Mouse (Mus musculus) hindbrain, postnatal 0 days (tissue): Measurements from ENCODE around the gene Pspn. TPM values are rescaled to one million over a fixed set of nuclear protein-coding genes. Genes with fewer than 3 reads are reported as not detected.

Experiments used
- ATAC-seq: fragments of 200-750 bp; cut with Nextera tagmentation; 2 replicates; pipeline ENCODE4 v1.8.0; 2017; ENCODE audit warnings: mild to moderate bottlenecking, moderate TSS enrichment, moderate library complexity
- DNase-seq: peaks from one replicate; pipeline ENCODE4 v3.0.0-alpha.2; 2015; ENCODE audit warnings: low spot score
- H3K27ac ChIP-seq: fragments of 300-500 bp; sonication (generic); 2 replicates; pipeline ENCODE4 v1.5.1; 2014; ENCODE audit warnings: mild to moderate bottlenecking
- H3K27me3 ChIP-seq: fragments of 300-500 bp; sonication (generic); 2 replicates; pipeline ENCODE4 v1.6.1; 2014; ENCODE audit warnings: low read length, mixed read lengths; ENCODE audit not compliant: insufficient read depth
- H3K36me3 ChIP-seq: fragments of 300-500 bp; sonication (generic); 2 replicates; pipeline ENCODE4 v1.6.1; 2014; ENCODE audit warnings: low read length, mixed read lengths; ENCODE audit not compliant: insufficient read depth
- H3K4me1 ChIP-seq: fragments of 300-500 bp; sonication (generic); 2 replicates; pipeline ENCODE4 v1.6.1; 2014; ENCODE audit warnings: antibody characterized with exemption, low read length, mixed read lengths; ENCODE audit not compliant: insufficient read depth
- H3K4me2 ChIP-seq: fragments of 300-500 bp; sonication (generic); 2 replicates; pipeline ENCODE4 v1.6.1; 2014; ENCODE audit warnings: low read depth, mild to moderate bottlenecking, low read length, moderate library complexity, mixed read lengths
- H3K4me3 ChIP-seq: fragments of 300-500 bp; sonication (generic); 2 replicates; pipeline ENCODE4 v1.5.1; 2014; ENCODE audit warnings: low read length
- H3K9ac ChIP-seq: fragments of 300-500 bp; sonication (generic); replicated peaks from 2 replicates; pipeline ENCODE4 v1.6.1; 2014; ENCODE audit warnings: mild to moderate bottlenecking, low read length, moderate library complexity, mixed read lengths
- H3K9me3 ChIP-seq: fragments of 300-500 bp; sonication (generic); 2 replicates; pipeline ENCODE4 v1.6.1; 2016; ENCODE audit warnings: low read length, mixed read lengths
- CTCF ChIP-seq: IDR thresholded peaks from 2 replicates; pipeline ENCODE4 v1.5.1; 2016; ENCODE audit warnings: antibody characterized with exemption, control low read depth, low read depth
- WGBS: fragments of 180-500 bp; shearing (Covaris S2); extraction: QIAGEN DNeasy Blood & Tissue Kit; methylation state at CpG from one replicate; pipeline ENCODE4 v1.1.7; 2014; 5-methylcytosine and 5-hydroxymethylcytosine counted together
- polyA plus RNA-seq: library from polyadenylated mRNA; unstranded; fragments of >200 nt; fragmentation: Nextera tagmentation; extraction: Ambion mirVana; gene quantifications from 2 replicates; pipeline ENCODE4 v1.2.1, GENCODE M21; 2015
- total RNA-seq: library from RNA; depleted of rRNA; stranded (reverse); fragments of >200 nt; gene quantifications from 2 replicates; pipeline ENCODE4 v1.2.3, GENCODE M21; 2014; rRNA removed

The Pspn gene
- total RNA-seq (not detected in 2 replicates), polyA plus RNA-seq (not detected in 2 replicates)

- ATAC-seq (no peak), DNase-seq (no peak)
- Histone ChIP-seq H3K4me2 (no peak within 1 kb of the TSS), H3K9ac (no peak within 1 kb of the TSS), H3K27me3 (no peaks in the 10 kb centered on the region), H3K4me3 (no peak within 1 kb of the TSS), H3K36me3 (peaks cover 48% of the 10 kb centered on the region; the same call in 1 of the 2 replicates), H3K27ac (no peak within 1 kb of the TSS), H3K9me3 (no peaks in the 10 kb centered on the region), H3K4me1 (0 out of 2 replicates have a peak, but pooled peaks cover 3% of the 10 kb centered on the region)
- no peak for TF ChIP-seq CTCF
- 87% methylated on average over 9 of the region's 9 CpGs for WGBS
Measured at GRCm38 (mm10) chr17:56999968-57000609, at the start of gene Pspn. Gene Pspn, minus strand, starts transcription at chr17:57000018.

GRCm38 (mm10) chr17:57048816-57049215, 49.0 kb upstream of the Pspn start:
- DNase-seq = no peak
- no peak overlapping the region for H3K4me2 ChIP-seq
- H3K27ac ChIP-seq = no peak overlapping the region
- TF ChIP-seq CTCF = no peak
- ATAC-seq = no peak
- H3K27me3 ChIP-seq = no peaks in the 10 kb centered on the region
- H3K4me3 ChIP-seq = no peak overlapping the region
- H3K9ac ChIP-seq = no peak overlapping the region
- 93% methylated on average over 3 of the region's 3 CpGs for WGBS
- H3K4me1 ChIP-seq = no peaks in the 10 kb centered on the region
- peaks cover 36% of the 10 kb centered on the region for H3K36me3 ChIP-seq
- no peaks in the 10 kb centered on the region for H3K9me3 ChIP-seq

- no peak overlapping the region for H3K4me2 ChIP-seq
- H3K27me3 ChIP-seq = no peaks in the 10 kb centered on the region
- no peaks in the 10 kb centered on the region for H3K9me3 ChIP-seq
- no peak overlapping the region for H3K4me3 ChIP-seq
- TF ChIP-seq CTCF = no peak
- 50% methylated on average over 5 of the region's 5 CpGs for WGBS
- no peaks in the 10 kb centered on the region for H3K4me1 ChIP-seq
- H3K27ac ChIP-seq = no peak overlapping the region
- H3K9ac ChIP-seq = no peak overlapping the region
- ATAC-seq = peak; percentile 17; the same call in 1 of the 2 replicates
- no peak for DNase-seq
- peaks cover 23% of the 10 kb centered on the region for H3K36me3 ChIP-seq
Measured at GRCm38 (mm10) chr17:57047406-57047805, 47.6 kb upstream of the Pspn start.

- TF ChIP-seq CTCF = no peak
- ATAC-seq (no peak), DNase-seq (no peak)
- Histone ChIP-seq H3K4me1 (no peaks in the 10 kb centered on the region), H3K4me2 (no peak within 1 kb of the TSS), H3K9ac (no peak within 1 kb of the TSS), H3K4me3 (no peak within 1 kb of the TSS), H3K36me3 (peaks cover 9% of the 10 kb centered on the region; the same call in 1 of the 2 replicates), H3K9me3 (no peaks in the 10 kb centered on the region), H3K27me3 (0 out of 2 replicates have a peak, but pooled peaks cover 4% of the 10 kb centered on the region), H3K27ac (no peak within 1 kb of the TSS)
- WGBS = 73% methylated on average over 8 of the region's 8 CpGs
Measured at GRCm38 (mm10) chr17:57041554-57041953, 41.7 kb upstream of the Pspn start, which contains the start of gene Slc25a41. Gene Slc25a41, minus strand, starts transcription at chr17:57041654.

GRCm38 (mm10) chr17:57038978-57039377, 39.2 kb upstream of the Pspn start:
- no peak overlapping the region for H3K4me3 ChIP-seq
- H3K36me3 ChIP-seq = no peaks in the 10 kb centered on the region
- H3K27me3 ChIP-seq = 0 out of 2 replicates have a peak, but pooled peaks cover 4% of the 10 kb centered on the region
- ATAC-seq = no peak
- no peak overlapping the region for H3K4me2 ChIP-seq
- no peak for DNase-seq
- H3K9ac ChIP-seq = no peak overlapping the region
- H3K4me1 ChIP-seq = no peaks in the 10 kb centered on the region
- no peaks in the 10 kb centered on the region for H3K9me3 ChIP-seq
- no peak; the same call in 1 of the 2 replicates for TF ChIP-seq CTCF
- 44% methylated on average over 8 of the region's 8 CpGs for WGBS
- no peak overlapping the region for H3K27ac ChIP-seq

- no peak overlapping the region for H3K9ac ChIP-seq
- TF ChIP-seq CTCF = no peak
- WGBS = 90% methylated on average over 4 of the region's 4 CpGs
- peaks cover under 1% of the 10 kb centered on the region; the same call in 1 of the 2 replicates for H3K36me3 ChIP-seq
- DNase-seq (no peak), ATAC-seq (no peak)
- H3K9me3 ChIP-seq = no peaks in the 10 kb centered on the region
- 0 out of 2 replicates have a peak, but pooled peaks cover 10% of the 10 kb centered on the region for H3K4me1 ChIP-seq
- H3K27ac ChIP-seq = peak overlapping the region; percentile 84; the same call in 1 of the 2 replicates
- H3K4me3 ChIP-seq = no peak overlapping the region
- H3K4me2 ChIP-seq = no peak overlapping the region
- H3K27me3 ChIP-seq = no peaks in the 10 kb centered on the region
Measured at GRCm38 (mm10) chr17:57032854-57033253, 33.0 kb upstream of the Pspn start.
